8 mouse cellular contexts compared by ENCODE assay signal in genomic region chr4:46038591-46038891, GRCm38 (mm10). TPM values are rescaled to one million over a fixed set of nuclear protein-coding genes. Genes with fewer than 3 reads are reported as not detected.
A peak's percentile ranks its signal among the peaks of the same experiment; 100 is the strongest.
DNase-seq lines count a peak whose midpoint lies in the region; ATAC-seq lines count a peak whose summit lies in the region.

No protein-coding gene starts in this region.

- 6% methylated on average over 12 of the region's 12 CpGs for WGBS in lung, embryonic 16.5 days

- peaks cover 5% of the 10 kb centered on the region for H3K4me1 ChIP-seq in lung, embryonic 16.5 days (replicated peaks; ENCODE audit: control insufficient read depth, insufficient read depth, low read length)

- no peaks in the 10 kb centered on the region for H3K36me3 ChIP-seq in lung, embryonic 16.5 days (ENCODE audit: control insufficient read depth, insufficient read depth, low read length)

- no peak; the same call in 1 of the 2 replicates for ATAC-seq in lung, embryonic 16.5 days (ENCODE audit: low read depth)

- peak overlapping the region; percentile 63 for H3K4me3 ChIP-seq in lung, embryonic 16.5 days (ENCODE audit: low read length)

- H3K27ac ChIP-seq in lung, embryonic 16.5 days (ENCODE audit: low read length), result no peak overlapping the region

- no peaks in the 10 kb centered on the region for H3K9me3 ChIP-seq in lung, embryonic 16.5 days (ENCODE audit: control insufficient read depth, low read length)

- peak overlapping the region; percentile 71 for H3K9ac ChIP-seq in lung, embryonic 16.5 days (ENCODE audit: low read length)

- peak; percentile 31 for DNase-seq in embryo, embryonic 10.5 days (ENCODE audit: low spot score)
- DNase-seq in embryo, embryonic 10 days (ENCODE audit: low spot score), result no peak
- peak; percentile 15 for DNase-seq in urinary bladder, postnatal 14 days (ENCODE audit: low spot score)
- DNase-seq in urinary bladder, postnatal 10 days (ENCODE audit: low spot score), result no peak
- DNase-seq in adrenal gland, postnatal 14 days, result no peak
- DNase-seq in thymus, postnatal 25 days, result no peak
- DNase-seq in frontal cortex, postnatal 10 days (ENCODE audit: low spot score in 2 of 2), result no peak

- H3K27me3 ChIP-seq in lung, embryonic 16.5 days (ENCODE audit: control insufficient read depth, insufficient read depth, low read depth, low read length), result peaks cover 21% of the 10 kb centered on the region

- H3K4me2 ChIP-seq in lung, embryonic 16.5 days (ENCODE audit: low read depth, low read length), result peak overlapping the region; percentile 96

RNA-seq across cellular contexts. Expression of gene Tmod1, which starts 0.2 kb away (rescaled TPM):
- 10.8 and 11.4 TPM in 2 replicates for polyA plus RNA-seq in lung, embryonic 16.5 days (2015; fragmentation: Nextera tagmentation; extraction: Ambion mirVana)
- total RNA-seq in adrenal gland, postnatal 14 days (2021), result 3.6 and 4.7 TPM in 2 replicates

Comparison
In these comparisons a context has a peak if more than half of its experiments do, and no peak if none do; other contexts are left out.
1. DNase-seq: peak in embryo, embryonic 10.5 days (single experiment) and urinary bladder, postnatal 14 days (single experiment); none in embryo, embryonic 10 days (single experiment), urinary bladder, postnatal 10 days (single experiment), adrenal gland, postnatal 14 days (single experiment), thymus, postnatal 25 days (single experiment) and frontal cortex, postnatal 10 days (0 of 2).